Mouse (Mus musculus) c-Kit-positive CD71-negative TER-119-negative erythroid progenitor cells, embryonic 14.5 days (primary cell): ENCODE data around the gene Gm20388.
A peak's percentile ranks its signal among the peaks of the same experiment; 100 is the strongest.

Experiments used
- DNase-seq: peaks from one replicate; pipeline ENCODE4 v3.0.0-alpha.2; 2013; ENCODE audit warnings: low read depth

The Gm20388 gene

GRCm38 (mm10) chr8:121544936-121545335 is 1634.3 kb downstream of the Gm20388 start:
- no peak for DNase-seq

GRCm38 (mm10) chr8:121547132-121547531 is 1636.5 kb downstream of the Gm20388 start:
- DNase-seq = peak; percentile 72

- DNase-seq = no peak
These were observed 1639.4 kb downstream of the Gm20388 start for GRCm38 (mm10) chr8:121550056-121550455.

GRCm38 (mm10) chr8:121551065-121551985 is 1640.7 kb downstream of the Gm20388 start:
- DNase-seq = no peak

- DNase-seq = no peak
These were observed 1641.9 kb downstream of the Gm20388 start for GRCm38 (mm10) chr8:121552506-121552905.

- no peak for DNase-seq
These were observed 1643.3 kb downstream of the Gm20388 start for GRCm38 (mm10) chr8:121553831-121554475.

GRCm38 (mm10) chr8:121557746-121558145 is 1647.1 kb downstream of the Gm20388 start:
- DNase-seq = no peak

GRCm38 (mm10) chr8:121558538-121558937 is 1647.9 kb downstream of the Gm20388 start:
- DNase-seq = no peak

GRCm38 (mm10) chr8:121559801-121560200 is 1649.2 kb downstream of the Gm20388 start:
- DNase-seq = no peak

- no peak for DNase-seq
These were observed 1649.9 kb downstream of the Gm20388 start for GRCm38 (mm10) chr8:121560432-121561100.

GRCm38 (mm10) chr8:121561636-121562345 is 1651.2 kb downstream of the Gm20388 start:
- no peak for DNase-seq

- DNase-seq = no peak
These were observed 1652.3 kb downstream of the Gm20388 start for GRCm38 (mm10) chr8:121562941-121563351.

- DNase-seq = no peak
These were observed 1653.1 kb downstream of the Gm20388 start for GRCm38 (mm10) chr8:121563701-121564100.

GRCm38 (mm10) chr8:121568321-121568720 is 1657.7 kb downstream of the Gm20388 start:
- no peak for DNase-seq

GRCm38 (mm10) chr8:121570335-121570734 is 1659.7 kb downstream of the Gm20388 start:
- no peak for DNase-seq

GRCm38 (mm10) chr8:121570801-121571200 is 1660.2 kb downstream of the Gm20388 start:
- DNase-seq = no peak

GRCm38 (mm10) chr8:121572121-121572520 is 1661.5 kb downstream of the Gm20388 start:
- DNase-seq = no peak

- no peak for DNase-seq
These were observed 1662.6 kb downstream of the Gm20388 start for GRCm38 (mm10) chr8:121573275-121573674.

- DNase-seq = no peak
These were observed 1665.0 kb downstream of the Gm20388 start for GRCm38 (mm10) chr8:121575661-121576060.

GRCm38 (mm10) chr8:121577751-121578675 is 1667.4 kb downstream of the Gm20388 start:
- DNase-seq = no peak
